Mouse (Mus musculus): ENCODE data around the gene Nxn.

Gene Nxn

DNA sequence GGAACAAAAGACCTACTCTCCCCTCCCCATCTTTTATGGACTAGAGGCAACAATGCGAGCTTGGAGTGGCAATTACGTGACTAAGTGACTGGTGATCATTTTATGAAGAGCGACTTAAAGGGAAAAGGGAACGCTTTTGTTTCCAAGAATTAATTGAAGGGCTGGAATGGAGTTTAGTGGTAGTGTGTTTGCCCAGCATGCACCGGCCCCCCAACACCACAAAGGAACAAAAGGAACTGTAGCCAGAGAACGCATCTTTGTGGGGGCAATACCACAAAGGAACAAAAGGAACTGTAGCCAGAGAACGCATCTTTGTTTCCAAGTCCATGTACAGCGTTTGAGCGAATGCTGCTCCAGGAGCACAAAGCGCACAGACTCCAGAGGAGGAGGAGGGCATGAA lies 64.0 kb downstream of the Nxn start:
- DNase-seq (ENCODE audit: low spot score in 2 of 2) = no peak

GRCm38 (mm10) chr11:76332240-76332639 lies 66.7 kb downstream of the Nxn start:
- DNase-seq (ENCODE audit: low spot score in 2 of 2) = no peak

DNA sequence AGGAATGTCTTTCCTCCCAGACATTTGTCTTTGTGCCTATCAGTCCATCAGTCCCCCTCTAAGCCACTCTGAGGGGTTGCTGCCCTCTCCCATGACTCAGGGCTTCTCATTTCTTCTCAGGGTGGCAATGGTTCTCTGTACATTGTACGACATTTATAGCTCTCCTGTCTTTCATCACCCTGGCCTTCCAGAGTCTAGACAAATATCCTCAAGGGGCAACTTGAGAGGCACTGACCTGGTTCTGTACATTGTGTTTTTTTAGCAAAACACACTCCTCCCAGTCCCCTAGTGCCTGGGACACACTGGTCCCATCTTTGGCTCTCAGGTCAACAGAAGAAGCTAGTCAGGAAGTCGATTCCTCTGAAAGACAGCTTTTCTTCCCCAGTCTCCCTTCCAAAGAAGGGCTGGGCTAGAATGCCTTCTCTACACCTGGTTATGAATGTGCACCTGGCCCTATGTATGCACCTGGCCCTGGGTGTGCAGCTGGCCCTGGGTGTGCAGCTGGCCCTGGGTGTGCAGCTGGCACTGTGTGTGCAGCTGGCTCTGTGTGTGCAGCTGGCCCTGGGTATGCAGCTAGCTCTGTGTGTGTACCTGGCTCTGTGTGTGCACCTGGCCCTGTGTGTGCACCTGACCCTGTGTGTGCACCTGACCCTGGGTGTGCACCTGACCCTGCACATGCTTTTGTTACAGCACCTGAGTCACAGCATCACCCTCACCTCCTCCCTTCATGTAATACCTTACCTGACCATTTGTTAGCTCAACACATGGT lies 70.2 kb downstream of the Nxn start:
- no peak for DNase-seq (ENCODE audit: low spot score in 2 of 2)

DNA sequence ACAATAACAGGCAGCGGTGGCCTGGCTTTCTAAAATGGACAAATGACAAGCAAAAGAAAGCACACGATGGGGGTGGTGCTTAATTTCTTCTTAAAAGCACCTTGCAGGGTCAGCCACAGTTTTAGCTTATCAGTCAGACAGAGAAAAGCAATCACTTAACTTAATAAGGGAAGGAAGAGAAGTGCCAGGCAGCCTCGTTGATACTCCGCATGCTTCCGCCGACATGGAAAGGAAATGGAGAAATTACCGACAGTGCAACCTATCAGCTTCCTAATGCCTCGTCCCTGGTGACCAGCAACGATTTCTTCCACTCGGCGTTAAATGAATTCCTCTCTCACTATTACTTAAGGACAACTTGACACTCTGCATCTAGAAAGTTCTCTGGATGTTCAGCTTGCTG lies 70.9 kb downstream of the Nxn start:
- no peak for DNase-seq (ENCODE audit: low spot score in 2 of 2)

- no peak for DNase-seq (ENCODE audit: low spot score in 2 of 2)
These were observed 72.3 kb downstream of the Nxn start for GRCm38 (mm10) chr11:76326672-76327071.

- DNase-seq (ENCODE audit: low spot score in 2 of 2) = no peak
These were observed 72.9 kb downstream of the Nxn start for GRCm38 (mm10) chr11:76326051-76326450.

GRCm38 (mm10) chr11:76324801-76325200 lies 74.1 kb downstream of the Nxn start:
- DNase-seq (ENCODE audit: low spot score in 2 of 2) = no peak

DNA sequence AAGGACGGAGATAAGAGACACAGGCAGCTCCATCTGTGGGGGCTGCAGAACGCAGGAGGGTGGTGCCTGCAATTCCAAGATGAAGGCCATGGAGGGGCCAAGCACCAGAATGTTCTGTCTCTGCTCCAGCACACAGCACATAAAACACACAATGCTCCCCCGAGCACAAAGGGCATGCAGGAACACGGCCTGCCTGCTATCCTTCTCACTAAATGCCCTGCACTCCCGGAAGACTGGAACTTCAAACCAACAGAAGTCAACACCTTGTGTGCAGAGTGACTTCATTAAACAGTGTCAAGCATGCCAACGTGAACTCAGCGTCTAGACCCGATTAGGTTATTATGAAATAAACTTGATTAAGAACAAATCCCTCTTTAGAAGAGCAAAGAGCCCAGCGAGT lies 74.7 kb downstream of the Nxn start:
- DNase-seq (ENCODE audit: low spot score in 2 of 2) = no peak

- DNase-seq (ENCODE audit: low spot score in 2 of 2) = no peak
These were observed 76.0 kb downstream of the Nxn start for GRCm38 (mm10) chr11:76322939-76323338.

DNA sequence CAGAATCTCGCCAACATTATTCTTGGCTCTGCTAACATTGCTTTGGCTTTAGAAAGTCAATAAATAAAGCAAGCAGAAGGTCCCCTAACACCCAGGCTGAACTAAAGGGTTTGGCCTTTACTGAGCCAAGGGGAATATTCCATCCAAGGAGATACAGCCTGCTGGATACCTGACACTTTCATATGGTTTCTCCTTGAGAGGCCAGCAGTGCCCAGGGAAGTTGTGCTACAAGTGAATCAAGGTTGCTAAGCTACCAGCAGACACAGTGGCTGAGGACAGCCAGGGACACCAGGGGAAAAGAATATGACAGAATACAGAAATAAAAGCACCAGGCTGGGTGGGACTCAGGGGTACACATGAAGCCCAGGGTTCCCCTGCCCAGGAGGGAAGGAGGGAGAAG lies 76.9 kb downstream of the Nxn start:
- no peak for DNase-seq (ENCODE audit: low spot score in 2 of 2)

DNA sequence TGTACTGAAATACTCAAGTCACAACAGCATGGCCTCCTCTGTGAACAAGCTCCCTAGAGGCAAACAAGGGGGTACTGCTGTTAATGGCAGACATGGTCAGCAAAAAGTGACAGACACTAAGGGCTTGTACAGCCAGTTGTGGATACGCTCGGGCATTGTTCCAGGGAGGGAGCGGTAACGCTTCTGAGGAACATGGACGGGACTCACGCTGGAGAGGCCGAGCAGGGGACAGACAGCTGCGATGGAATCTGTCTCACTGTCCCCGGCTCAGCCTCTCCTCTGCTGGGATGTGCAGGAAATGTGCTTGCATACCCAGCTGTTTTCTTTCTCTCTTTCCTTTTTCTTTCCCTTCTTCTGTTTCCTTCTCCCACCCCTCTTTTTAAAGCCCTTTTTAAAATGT lies 78.5 kb downstream of the Nxn start:
- no peak for DNase-seq (ENCODE audit: low spot score in 2 of 2)

- no peak for DNase-seq (ENCODE audit: low spot score in 2 of 2)
These were observed 79.1 kb downstream of the Nxn start for GRCm38 (mm10) chr11:76319714-76320435.

GRCm38 (mm10) chr11:76317904-76318303 lies 81.0 kb downstream of the Nxn start:
- DNase-seq (ENCODE audit: low spot score in 2 of 2) = no peak

DNA sequence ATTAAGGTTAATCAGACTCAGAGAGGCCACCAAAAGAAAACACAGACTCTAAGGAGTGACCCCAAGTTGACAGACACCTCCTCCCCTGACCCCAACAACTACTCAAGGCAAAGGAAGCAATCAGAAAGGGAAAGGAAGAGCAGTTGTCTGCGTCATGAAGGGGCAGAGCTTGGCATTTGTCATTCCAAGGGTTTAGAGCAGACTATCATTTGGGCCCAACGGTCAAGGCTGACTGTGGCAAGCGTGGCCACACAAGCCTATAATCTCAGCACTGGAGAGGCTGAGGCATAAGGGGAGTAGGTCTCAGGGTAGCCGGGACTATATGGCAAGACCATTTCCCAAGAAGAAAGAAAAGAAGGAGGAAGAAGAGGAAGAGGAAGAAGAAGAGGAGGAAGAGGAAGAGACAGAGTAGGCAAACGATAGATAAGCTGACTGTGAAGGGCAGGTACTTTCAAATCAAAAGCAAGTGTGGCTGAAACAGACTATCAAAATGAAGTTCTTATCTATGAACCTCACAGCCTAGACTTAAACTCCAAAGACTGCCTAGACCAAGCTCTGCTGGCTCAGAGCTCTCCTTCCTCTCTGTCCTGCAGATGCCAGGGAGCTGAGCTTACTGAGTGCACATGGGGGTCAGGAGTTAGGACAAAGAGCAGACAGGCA lies 83.0 kb downstream of the Nxn start:
- no peak for DNase-seq (ENCODE audit: low spot score in 2 of 2)

GRCm38 (mm10) chr11:76314741-76315140 lies 84.2 kb downstream of the Nxn start:
- DNase-seq (ENCODE audit: low spot score in 2 of 2) = no peak

DNA sequence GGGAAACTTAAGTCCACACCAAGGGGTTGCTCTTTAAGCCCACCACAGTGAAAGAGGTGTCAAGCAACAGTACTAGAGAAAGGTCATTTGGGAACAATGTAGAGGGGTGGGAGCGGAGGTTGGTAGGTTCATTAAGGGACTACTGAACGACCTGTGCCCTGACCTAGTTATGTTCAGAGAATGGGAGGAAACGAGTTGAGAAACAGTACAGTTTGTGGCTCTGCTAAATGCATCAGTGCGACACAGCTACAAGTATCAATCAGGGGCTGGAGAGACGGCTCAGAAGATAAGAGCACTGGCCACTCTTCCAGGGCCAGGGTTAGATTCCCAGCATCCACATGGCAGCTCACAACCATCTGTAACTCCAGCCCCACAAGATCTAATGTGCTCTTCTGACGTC lies 84.8 kb downstream of the Nxn start:
- no peak for DNase-seq (ENCODE audit: low spot score in 2 of 2)

DNA sequence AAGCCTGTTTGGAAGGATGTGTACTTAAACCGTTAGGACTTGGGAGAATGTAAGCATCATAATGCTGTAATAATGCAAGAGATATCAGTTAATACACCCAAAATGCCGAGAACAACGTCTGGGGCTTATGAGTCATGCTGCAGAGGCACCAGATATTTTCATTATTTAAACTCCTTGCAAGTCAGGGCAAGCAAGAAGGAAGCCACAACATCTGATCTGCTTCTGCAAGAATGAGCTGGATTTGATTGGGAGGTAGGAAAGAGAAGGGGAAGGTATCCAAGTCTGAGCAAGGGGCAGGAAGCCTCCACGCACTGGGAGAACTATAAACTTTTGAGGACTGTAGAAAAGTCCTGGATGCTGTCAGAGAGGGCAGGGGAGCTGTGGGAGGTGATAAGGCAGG lies 86.1 kb downstream of the Nxn start:
- DNase-seq (ENCODE audit: low spot score in 2 of 2) = no peak

GRCm38 (mm10) chr11:76311224-76312000 lies 87.5 kb downstream of the Nxn start:
- DNase-seq (ENCODE audit: low spot score in 2 of 2) = no peak

- DNase-seq (ENCODE audit: low spot score in 2 of 2) = no peak
These were observed 89.1 kb downstream of the Nxn start for GRCm38 (mm10) chr11:76309868-76310267.

DNA sequence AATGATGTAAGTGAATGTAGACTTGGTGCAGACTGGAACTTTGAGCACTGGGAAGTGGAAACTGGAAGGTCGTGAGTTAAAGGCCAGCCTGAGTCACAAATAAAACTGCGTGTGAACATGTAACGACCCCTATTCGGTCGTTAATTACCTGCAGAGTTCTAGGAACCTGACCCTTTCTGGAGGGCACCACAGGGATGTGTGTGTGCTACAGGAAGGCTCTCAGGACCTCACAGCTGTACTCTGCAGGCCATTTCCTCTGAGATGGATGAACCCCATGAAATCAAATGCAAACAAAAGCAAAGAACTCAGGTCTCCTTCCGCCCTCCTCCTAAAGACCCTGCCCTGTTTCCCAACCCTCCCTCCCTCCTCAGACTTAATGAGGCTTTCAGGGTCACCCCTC lies 89.9 kb downstream of the Nxn start:
- DNase-seq (ENCODE audit: low spot score in 2 of 2) = no peak

DNA sequence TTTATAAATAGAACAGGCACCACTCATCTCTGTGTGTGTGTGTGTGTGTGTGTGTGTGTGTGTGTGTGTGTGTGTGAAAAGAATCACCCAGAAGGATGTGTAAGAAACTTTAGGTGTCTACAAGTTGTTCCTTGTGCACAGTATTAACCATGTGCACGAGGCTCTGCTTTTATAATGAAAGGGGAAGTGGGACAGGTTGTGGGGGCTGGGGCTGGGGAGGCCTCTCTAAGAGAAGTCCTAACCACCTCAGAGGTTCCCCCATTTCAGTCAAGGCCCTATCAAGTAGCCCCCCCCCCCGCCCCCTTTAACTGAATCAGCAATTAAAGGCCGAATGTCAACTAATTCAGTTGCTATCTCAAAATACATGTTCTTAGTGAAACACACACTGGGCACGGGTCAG lies 92.2 kb downstream of the Nxn start:
- no peak for DNase-seq (ENCODE audit: low spot score in 2 of 2)

DNA sequence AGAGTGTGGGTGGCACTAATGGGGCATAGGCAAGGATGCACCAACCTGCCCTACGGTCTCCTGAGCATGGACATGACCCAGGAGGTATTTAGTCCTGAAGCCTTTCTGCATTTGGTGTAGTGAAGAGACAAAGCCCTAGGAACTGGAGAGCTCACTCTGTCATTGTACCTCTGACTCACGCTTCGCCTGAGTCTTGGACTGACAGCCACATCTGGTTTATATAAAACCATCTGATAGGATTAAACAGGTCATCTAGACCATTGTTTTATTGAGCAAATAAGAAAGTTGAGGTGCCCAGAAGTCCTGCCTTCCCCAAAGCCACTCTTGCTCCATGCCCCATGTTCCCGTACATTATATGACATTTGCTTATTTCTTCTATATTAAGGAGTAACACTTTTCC lies 93.4 kb downstream of the Nxn start:
- DNase-seq (ENCODE audit: low spot score in 2 of 2) = no peak
